Mouse (Mus musculus) R1 (cell line): ENCODE data around the gene 2200002D01Rik.

Experiments
- DNase-seq: peaks from one replicate; pipeline ENCODE4 v3.0.0-alpha.2; 2018; ENCODE audit warnings: low read depth, low spot score

Gene 2200002D01Rik

DNA sequence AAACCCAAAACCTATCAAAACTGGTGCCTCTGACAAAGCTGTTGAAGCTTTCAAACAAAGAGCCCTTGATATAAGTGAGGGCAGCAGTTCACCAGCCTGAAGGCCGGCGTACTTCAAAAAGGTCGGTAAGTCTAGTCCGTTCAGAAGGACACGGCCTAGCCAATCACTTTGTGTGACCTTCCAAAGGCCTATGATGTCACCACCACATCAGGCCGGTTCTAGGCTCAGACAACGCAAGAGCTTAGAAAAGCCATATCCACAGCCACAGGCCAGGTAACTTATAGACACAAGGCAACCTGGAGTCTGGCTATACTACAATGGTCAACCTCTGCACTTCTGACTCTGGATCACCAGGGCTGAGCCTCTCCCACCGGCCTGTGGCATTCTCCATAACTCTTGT lies 31.7 kb upstream of the 2200002D01Rik start:
- no peak for DNase-seq

GRCm38 (mm10) chr7:29279261-29279660 lies 31.0 kb upstream of the 2200002D01Rik start:
- no peak for DNase-seq

GRCm38 (mm10) chr7:29277510-29277909 lies 29.2 kb upstream of the 2200002D01Rik start:
- no peak for DNase-seq

GRCm38 (mm10) chr7:29276715-29277114 lies 28.4 kb upstream of the 2200002D01Rik start:
- DNase-seq, result no peak

DNA sequence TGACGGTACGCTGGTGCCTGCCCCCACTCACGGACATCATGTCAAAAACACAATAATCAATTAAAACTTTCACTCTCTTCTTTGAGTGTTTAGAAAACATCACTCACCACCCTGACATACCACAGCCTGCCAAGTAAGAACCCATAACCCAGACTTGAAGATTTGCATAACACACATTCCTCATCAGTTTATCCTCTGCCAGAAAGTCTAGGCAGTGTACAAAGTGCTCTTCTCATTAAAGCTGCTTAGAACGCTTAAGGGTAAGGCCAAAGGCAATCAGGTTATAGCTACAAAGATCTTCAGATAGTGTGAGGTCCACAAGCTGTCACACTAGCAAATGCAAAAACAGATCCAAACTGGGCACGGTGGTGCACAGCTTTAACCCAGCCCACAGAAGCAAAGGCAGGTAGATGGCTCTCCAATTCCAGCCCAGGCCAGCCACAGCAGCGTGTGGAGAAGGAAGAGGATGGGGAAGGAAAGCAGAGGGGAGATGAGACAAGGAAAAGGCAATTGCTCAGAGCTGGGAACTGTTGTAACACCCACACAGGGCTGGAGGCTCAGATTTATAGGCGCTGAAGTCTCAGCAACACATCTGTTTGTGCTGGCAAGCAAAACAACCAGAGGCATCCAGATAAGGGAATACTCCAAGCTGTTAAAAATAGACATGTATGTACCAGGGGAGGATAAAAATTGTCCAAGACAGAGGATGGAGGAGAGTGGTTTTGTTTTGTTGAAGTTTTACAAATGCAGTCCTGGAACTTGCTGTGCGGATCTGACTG lies 23.6 kb upstream of the 2200002D01Rik start:
- no peak for DNase-seq

DNA sequence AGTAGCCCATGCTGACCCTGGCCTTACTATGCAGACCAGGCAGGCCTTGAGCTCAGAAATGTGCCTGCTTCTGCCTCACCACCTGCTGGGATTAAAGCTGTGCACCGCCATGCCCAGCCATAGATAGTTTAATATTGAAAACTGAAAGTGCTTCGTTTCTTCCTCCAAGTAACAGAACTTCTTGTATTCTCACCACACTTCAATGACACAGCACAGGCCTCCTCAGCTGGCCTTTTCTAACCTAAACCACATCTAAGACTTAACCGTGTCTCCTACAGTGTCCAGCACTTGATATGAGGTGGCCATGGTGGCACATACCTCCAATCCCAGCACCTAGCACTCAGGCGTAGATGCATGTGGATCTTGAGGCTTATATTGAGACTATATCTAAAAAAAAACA lies 22.2 kb upstream of the 2200002D01Rik start:
- DNase-seq, result no peak

DNA sequence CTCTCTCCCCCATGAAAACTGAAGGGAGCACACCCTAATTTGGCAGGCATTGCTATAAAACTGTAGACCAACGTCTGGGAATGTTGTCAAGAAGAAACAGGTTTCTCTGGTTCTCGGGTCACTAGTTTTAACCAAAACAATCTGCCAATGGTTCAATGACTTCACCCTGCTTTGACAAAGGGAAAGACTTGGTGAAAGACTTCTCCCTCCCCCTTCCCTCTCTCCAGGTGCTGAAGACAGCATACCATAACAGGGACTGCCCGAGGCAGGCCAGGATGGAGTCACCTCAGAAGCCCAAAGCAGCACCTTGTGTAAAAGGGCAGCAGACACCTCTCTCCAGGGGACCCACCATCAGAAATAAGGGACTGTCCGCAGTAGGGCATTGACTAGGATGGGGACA lies 18.7 kb upstream of the 2200002D01Rik start:
- peak; percentile 67 for DNase-seq

DNA sequence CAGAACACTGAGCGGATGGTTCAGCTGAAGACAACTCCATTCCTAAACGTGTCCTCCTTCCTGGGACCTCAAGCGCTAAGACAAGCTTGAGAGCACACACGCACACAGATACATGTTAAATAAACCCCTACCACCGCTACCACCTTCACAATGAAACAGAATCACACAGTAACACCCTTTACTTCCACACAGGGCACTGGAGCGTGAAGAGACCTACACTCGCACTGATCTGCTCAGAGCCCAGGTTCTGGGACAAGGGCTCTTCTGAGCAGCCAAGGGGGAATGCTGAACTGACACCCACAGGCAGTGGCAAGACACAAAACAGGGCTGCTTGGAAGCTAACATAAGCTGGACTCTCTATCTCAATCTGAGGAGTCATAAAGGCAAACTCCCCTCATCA lies 17.4 kb upstream of the 2200002D01Rik start:
- DNase-seq, result no peak

DNA sequence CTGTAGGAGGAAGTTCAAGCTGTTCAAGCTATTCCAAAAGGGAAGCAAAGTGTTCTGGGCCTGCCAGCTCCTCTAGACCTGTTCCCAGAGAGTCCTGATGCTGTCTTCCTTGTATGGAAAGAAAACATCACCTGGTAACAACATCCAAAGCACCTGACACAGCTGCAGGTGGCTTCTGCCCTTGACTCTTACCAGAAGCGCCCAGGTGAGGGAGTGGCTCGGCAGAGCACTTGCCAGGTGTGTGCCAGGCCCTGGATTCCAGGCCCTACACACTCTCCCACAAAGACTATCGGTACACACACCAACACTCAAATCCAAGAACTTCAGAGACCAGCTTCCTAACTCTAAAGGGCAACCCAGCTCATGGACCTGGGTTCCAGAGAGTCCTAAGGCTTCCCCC lies 15.6 kb upstream of the 2200002D01Rik start:
- no peak for DNase-seq

DNA sequence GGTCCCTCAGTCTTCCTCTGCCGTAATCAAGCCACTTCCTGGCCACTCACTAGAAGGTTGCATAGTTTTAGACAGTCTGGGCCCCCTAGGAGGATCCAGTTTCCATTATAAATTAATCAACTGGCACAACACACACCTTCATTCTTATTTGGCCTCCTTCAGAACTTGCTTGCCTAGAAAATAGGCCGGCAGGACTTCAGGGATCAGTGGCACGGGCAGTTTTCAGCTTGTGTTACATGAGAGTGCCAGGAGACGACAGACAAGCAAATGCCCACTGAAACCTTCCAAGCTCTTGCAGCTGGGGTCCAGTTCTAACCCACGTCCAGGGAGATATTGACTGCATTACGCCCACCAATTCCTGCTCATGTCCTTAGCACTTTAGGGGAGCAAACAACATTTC lies 13.9 kb upstream of the 2200002D01Rik start:
- no peak for DNase-seq

- DNase-seq, result no peak
Measured at GRCm38 (mm10) chr7:29259781-29260730, 11.8 kb upstream of the 2200002D01Rik start.

DNA sequence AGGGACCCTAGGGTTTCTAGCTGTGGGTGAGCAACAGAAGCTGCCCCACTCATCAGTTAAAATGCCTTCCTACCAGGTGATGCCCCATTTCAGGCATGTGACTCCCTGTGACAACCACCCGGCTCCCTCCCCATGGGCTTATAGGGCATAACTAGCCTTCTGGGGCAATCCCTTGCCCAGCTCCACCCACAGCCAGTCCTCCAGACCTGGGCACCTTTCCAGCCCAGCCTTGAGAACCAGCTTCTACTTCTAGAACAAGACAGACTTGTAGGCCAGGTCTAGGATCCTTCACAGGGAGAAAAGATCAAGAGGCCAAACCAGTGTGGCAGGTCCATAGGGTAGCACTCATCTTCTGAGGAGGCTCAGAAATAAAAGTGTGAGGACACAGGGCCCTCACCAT lies 9.1 kb upstream of the 2200002D01Rik start:
- no peak for DNase-seq

DNA sequence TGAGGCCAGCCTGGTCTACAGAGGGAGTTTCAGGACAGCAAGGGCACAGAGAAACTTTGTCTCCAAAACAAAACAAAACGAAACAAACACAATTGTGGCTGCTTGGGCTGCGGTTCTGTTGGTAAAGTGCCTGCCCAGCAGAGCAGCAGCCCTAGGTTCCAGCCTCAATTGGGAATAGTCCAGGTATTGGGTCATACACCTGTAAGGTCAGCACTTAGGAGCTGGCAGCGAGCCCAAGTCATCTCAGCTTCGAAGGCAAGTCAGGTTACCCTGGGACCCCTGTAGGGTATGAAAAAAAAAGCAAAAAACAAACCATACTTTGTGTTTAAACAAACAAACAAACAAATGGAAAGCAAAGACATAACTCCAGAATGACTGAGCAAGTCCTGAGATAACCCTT lies 7.6 kb upstream of the 2200002D01Rik start:
- no peak for DNase-seq

DNA sequence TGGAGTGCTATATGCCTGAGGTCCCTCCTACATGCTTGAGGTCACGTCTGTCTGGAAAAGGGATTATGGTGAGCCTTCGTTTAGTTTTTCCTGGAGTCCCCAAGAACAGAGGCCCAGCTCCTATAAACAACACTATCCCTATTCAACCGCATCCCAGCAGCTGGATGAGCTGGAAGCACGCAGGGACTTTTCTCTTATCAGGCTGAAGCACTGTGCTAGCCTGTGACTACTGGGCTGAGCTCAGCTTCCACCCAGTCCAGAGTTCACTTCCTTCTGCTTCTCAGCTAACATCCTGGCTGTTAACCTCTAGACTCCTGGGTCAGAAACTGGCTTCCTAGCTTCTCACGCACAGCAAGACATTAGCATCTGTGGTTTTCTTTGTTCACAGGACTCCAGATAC lies 5.6 kb upstream of the 2200002D01Rik start:
- DNase-seq, result no peak

- DNase-seq, result no peak
Measured at GRCm38 (mm10) chr7:29251166-29251565, 2.9 kb upstream of the 2200002D01Rik start.

DNA sequence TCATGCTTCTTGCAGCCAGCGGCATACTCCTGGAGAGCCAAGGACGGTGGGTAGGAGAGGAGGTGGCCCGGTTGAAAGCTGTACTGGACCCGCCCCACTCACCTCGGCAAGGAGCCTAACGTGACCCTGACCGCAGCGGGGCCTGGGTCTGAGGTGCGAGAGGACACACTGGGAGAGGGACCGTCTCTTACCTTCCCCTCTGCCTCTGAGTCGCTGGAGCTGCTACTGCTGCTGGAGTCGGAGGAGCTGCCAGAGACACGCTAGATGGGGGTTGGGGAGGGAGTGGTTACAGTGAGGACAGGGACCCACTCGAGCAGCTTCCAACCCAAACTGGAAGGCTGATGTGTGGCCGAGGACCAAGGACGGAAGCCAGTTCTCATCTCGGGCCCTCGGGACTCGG lies 560 bp downstream of the 2200002D01Rik start:
- peak; percentile 64 for DNase-seq

DNA sequence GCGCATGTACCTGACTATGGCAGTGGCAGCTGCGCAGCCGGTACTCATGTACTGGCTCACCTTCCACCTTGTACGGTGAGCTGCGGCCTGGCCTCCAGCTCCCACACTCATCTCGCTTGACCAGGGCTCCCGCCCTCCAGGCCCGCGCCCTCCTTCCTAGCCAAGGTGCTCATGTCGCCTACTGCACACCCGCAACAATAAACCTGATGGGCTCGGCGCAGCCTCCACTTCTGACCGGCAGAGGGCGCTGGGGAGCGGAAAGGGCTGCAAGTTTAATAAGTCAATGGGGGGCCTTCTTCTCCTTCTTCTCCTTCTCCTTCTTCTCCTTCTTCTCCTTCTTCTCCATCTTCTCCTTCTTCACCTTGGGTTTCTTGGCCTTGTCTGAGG lies 959 bp downstream of the 2200002D01Rik start:
- peak; percentile 90 for DNase-seq

DNA sequence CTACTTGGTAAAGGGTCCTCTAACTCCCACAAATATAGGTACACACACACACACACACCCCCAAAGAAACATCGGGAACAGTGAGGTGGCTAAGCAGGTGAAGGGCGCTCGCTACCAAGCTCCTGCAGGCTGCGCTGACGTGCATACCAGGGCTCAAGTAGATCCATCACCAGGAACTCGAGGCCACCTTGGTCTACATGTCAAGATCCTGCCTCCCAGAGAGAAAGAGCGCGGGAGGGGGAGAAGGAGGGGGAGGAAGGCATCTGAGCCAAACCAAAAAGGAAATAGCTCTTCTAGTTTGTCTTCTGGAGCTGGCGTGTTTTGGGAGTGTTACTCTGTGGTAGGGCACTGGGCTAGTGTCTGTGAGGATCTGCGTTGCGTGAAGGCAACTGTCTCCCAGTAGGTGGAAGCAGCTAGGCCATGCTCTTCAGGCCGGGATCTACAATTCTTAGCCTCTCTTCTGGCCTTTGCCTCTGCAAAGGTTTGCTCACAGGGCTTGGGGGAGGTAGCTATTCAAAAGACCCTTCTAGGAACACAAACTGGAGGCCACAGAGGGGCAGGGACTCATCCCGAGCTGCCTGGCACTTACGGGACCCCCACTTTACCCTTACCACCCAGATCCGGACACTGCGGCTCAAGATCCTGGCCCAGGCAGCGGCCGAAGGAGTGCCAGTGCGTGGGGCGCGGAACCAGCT lies 1.5 kb downstream of the 2200002D01Rik start:
- DNase-seq, result no peak

DNA sequence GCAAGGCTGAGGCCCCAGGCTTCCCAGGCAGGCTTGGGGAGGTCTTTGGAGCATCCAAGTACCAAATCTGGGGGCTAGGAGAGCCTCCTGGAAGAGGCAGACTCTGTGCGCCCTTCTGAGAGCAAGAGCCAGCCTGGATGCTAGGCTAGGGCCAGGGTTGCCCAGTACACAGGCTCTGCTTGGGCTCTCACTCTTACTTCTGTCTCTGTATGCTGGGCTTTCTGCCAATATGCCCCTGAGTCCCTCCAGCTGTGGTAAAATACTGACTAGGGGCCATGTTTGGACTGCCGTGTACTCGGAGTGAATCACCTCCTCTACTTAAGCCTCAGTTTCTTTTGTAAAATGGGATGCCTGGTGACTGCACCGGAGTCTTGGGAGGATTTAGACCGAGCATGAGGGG lies 2.3 kb downstream of the 2200002D01Rik start:
- DNase-seq, result no peak

DNA sequence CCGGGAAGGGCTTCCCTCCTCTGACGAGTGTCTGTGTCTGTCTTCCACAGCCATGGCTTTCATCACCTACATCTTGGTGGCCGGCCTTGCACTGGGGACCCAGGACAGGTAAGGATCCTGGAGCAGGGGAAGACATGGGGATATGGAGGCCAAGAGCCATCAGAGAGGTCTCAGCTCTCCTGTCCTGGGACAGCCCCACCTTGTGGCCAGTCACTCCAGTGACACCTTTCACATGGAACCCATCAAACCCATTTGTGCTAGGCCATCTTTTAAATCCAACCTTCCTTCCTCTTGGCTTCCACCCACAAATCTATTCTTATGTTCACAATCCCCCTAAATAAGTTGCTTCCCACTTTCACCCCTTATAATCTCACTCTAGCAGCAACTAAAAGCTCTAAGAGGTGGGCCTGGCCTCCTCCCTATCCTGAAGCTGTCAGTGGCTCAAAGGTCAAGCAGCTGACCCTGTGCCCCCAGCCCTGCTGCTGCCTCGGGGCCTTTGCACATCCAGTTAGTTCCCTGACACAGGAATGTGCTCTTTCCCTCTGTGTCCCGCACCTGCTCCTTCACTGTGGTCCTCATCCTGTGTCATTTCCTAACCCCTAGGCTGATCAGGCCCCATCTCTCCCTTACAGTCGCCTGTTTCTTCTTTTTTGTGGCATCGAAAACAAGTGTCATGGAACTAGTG lies 3.4 kb downstream of the 2200002D01Rik start:
- DNase-seq, result peak; percentile 77
